Mouse (Mus musculus) liver, adult 2 months (tissue): Measurements from ENCODE around the gene Kcng4.
A peak's percentile ranks its signal among the peaks of the same experiment; 100 is the strongest.

Source experiments
- CTCF ChIP-seq: fragments of 200-500 bp; IDR thresholded peaks from 2 replicates; pipeline ENCODE4 v1.5.1; 2011; ENCODE audit warnings: low read depth, low read length, control low read depth
- POLR2A ChIP-seq: fragments of 200-500 bp; IDR thresholded peaks from 2 replicates; pipeline ENCODE4 v1.6.1; 2011; ENCODE audit warnings: low read length, control low read depth; ENCODE audit not compliant: insufficient read depth; ENCODE audit errors: extremely low read depth

DNA sequence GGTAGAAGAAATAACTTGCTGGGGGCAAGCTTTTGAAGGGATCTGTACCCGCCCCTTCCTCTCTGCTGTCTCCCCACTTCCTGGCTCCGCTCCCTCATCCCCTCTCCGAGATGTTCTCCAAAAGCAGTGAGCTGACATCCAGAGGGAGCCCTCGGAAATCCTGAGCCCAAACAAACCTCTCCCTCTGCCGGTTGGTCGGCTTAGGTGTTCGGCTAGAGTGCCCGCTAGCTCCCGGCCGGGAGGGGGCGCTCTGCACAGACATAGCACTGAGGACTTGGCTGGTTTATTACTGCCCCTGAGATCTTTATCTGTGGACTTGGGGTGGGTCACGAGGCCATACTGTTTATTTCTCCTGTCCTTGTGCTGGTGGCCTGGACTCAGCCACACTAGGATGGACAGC lies 33.8 kb upstream of the Kcng4 start:
- TF ChIP-seq CTCF, result peak; percentile 70
- TF ChIP-seq POLR2A, result no peak
